In genomic region chr6:122308505-122309393, GRCm38 (mm10) we compare ENCODE assay signal across 1 mouse cellular context.
TF ChIP-seq lines count a peak whose summit lies in the region.

M6pr (plus strand) TSS chr6:122308720.

TF ChIP-seq in CH12.LX, 34 proteins besides CTCF, POLR2A, EP300 and RAD21 (continued from another document):
- TF ChIP-seq MAFK (IDR thresholded peaks at IDR 0.05; ENCODE audit: insufficient replicate concordance, low read length) (no peak), ELF1 (IDR thresholded peaks at IDR 0.05; ENCODE audit: low read depth, low read length) (peak; percentile 94), BHLHE40 (IDR thresholded peaks at IDR 0.05; ENCODE audit: low read depth, low read length) (peak; percentile 75), CHD1 (IDR thresholded peaks at IDR 0.05; ENCODE audit: low read depth, low read length) (no peak), IRF4 (IDR thresholded peaks at IDR 0.05; ENCODE audit: low read depth, low read length) (0 out of 2 replicates have a peak, but pooled peaks have one; percentile 9), MEF2A (IDR thresholded peaks at IDR 0.05; ENCODE audit: borderline replicate concordance, low read depth, low read length) (0 out of 2 replicates have a peak, but pooled peaks have one; percentile 15), JUN (IDR thresholded peaks at IDR 0.05; ENCODE audit: insufficient read depth, low read depth, low read length) (no peak), JUND (conservative IDR thresholded peaks at IDR 0.05; ENCODE audit: low read depth, low read length) (no peak), MAX (IDR thresholded peaks at IDR 0.05; ENCODE audit: low read length) (peak; percentile 71), GABPA (IDR thresholded peaks at IDR 0.05; ENCODE audit: insufficient replicate concordance, low read depth, low read length) (peak; percentile 49; the same call in 1 of the 2 replicates), USF1 (IDR thresholded peaks at IDR 0.05; ENCODE audit: low read depth, low read length) (no peak; the same call in 1 of the 2 replicates), ZC3H11A (IDR thresholded peaks at IDR 0.05; ENCODE audit: low read depth, low read length) (0 out of 2 replicates have a peak, but pooled peaks have one; percentile 14)
